Mouse (Mus musculus) ES-Bruce4 (cell line): Measurements from ENCODE around the gene Drd1.

Source experiments
- EP300 ChIP-seq: IDR thresholded peaks from 2 replicates; pipeline ENCODE4 v1.6.1; 2011; ENCODE audit warnings: low read depth, low read length; ENCODE audit not compliant: insufficient read depth
- POLR2A ChIP-seq: IDR thresholded peaks from one replicate; pipeline ENCODE4 v1.8.1; 2011; ENCODE audit warnings: low read length; ENCODE audit not compliant: insufficient read depth

DNA sequence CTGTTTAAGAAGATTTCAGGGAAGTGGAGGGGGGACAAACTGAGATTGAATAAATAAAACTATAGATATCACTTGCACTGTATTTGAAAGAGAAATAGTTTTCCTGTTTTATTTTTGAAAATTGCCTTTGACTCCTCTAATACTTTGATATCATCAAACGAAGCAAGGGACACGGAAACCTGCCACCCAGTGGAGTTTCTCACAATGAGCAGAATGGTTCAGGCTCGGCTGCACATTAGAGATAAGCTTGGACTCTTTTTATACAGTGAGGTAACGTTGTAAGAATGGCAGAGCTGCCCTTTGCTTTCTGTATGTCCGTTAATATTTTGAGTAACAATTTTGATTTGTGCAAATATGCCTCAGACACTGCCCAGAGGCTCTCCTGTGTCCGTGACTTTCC is 36.2 kb upstream of the Drd1 start:
- TF ChIP-seq EP300: no peak
- TF ChIP-seq POLR2A: no peak
